Comparison of ENCODE assay signal across 15 mouse cellular contexts in the genomic region with DNA sequence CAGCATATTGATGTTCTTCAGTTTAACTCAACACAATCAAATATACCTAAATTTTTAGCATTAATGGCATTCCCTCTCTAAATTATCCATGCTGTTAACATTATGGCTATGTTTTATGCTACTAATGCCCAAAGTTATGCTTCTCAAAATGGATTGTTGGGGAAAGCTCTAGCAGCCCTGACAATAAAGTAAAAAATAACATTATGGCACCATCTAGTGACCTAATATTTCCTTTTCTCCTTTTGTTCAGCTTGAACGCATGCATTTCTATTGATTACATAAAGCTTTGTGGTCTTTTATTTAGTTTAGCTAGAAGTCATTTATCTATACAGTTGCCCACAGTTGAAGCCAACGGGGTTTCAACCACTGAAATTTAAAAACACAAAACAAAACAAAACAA.
DNase-seq lines count a peak whose midpoint lies in the region; ATAC-seq lines count a peak whose summit lies in the region.
"Had no signal": no experiment of that assay in that cellular context is flagged by ENCODE, and none has a peak within 500 bp of the region (broad histone marks: within the 10 kb centered on the region; RNA-seq: fewer than 3 reads in every experiment).

No protein-coding gene starts in this region.

- H3K9me3 ChIP-seq in hindbrain, embryonic 15.5 days = no peaks in the 10 kb centered on the region
- H3K9me3 ChIP-seq in hindbrain, embryonic 10.5 days = no peaks in the 10 kb centered on the region
- H3K9me3 ChIP-seq in midbrain, embryonic 14.5 days (ENCODE audit: control insufficient read depth, low read length) = no peaks in the 10 kb centered on the region
- no peaks in the 10 kb centered on the region for H3K9me3 ChIP-seq in midbrain, embryonic 16.5 days (replicated peaks; ENCODE audit: control insufficient read depth, low read length, poor library complexity, severe bottlenecking)
- no peaks in the 10 kb centered on the region; the same call in 1 of the 2 replicates for H3K9me3 ChIP-seq in forebrain, embryonic 16.5 days (ENCODE audit: control insufficient read depth, low read length)
- H3K9me3 ChIP-seq: heart, embryonic 12.5 days; liver, embryonic 15.5 days had no signal

- H3K4me3 ChIP-seq in hindbrain, embryonic 15.5 days = no peak overlapping the region
- no peak overlapping the region for H3K4me3 ChIP-seq in hindbrain, embryonic 10.5 days
- H3K4me3 ChIP-seq in midbrain, embryonic 14.5 days (replicated peaks; ENCODE audit: low read depth, low read length) = no peak overlapping the region
- H3K4me3 ChIP-seq in midbrain, embryonic 16.5 days (ENCODE audit: low read depth, low read length) = no peak overlapping the region
- H3K4me3 ChIP-seq in forebrain, embryonic 16.5 days (replicated peaks; ENCODE audit: low read length) = no peak overlapping the region
- H3K4me3 ChIP-seq: heart, embryonic 12.5 days; liver, embryonic 15.5 days had no signal

- no peak overlapping the region for H3K27ac ChIP-seq in hindbrain, embryonic 15.5 days (replicated peaks)
- no peak overlapping the region for H3K27ac ChIP-seq in hindbrain, embryonic 10.5 days
- H3K27ac ChIP-seq in midbrain, embryonic 14.5 days (replicated peaks; ENCODE audit: low read depth, low read length) = no peak overlapping the region
- no peak overlapping the region for H3K27ac ChIP-seq in midbrain, embryonic 16.5 days (ENCODE audit: low read length)
- H3K27ac ChIP-seq in forebrain, embryonic 16.5 days (ENCODE audit: low read length) = no peak overlapping the region
- H3K27ac ChIP-seq: liver, embryonic 15.5 days had no signal

- H3K27me3 ChIP-seq in hindbrain, embryonic 15.5 days = no peaks in the 10 kb centered on the region
- no peaks in the 10 kb centered on the region for H3K27me3 ChIP-seq in hindbrain, embryonic 10.5 days (ENCODE audit: insufficient read depth, poor library complexity, severe bottlenecking)
- no peaks in the 10 kb centered on the region for H3K27me3 ChIP-seq in midbrain, embryonic 14.5 days (ENCODE audit: control insufficient read depth, insufficient read depth, low read length)
- no peaks in the 10 kb centered on the region for H3K27me3 ChIP-seq in midbrain, embryonic 16.5 days (ENCODE audit: control insufficient read depth, insufficient read depth, low read depth, low read length)
- H3K27me3 ChIP-seq in forebrain, embryonic 16.5 days (replicated peaks; ENCODE audit: control insufficient read depth, insufficient read depth, low read length) = no peaks in the 10 kb centered on the region
- H3K27me3 ChIP-seq: heart, embryonic 12.5 days; liver, embryonic 15.5 days had no signal

- H3K36me3 ChIP-seq in hindbrain, embryonic 15.5 days = no peaks in the 10 kb centered on the region
- no peaks in the 10 kb centered on the region for H3K36me3 ChIP-seq in hindbrain, embryonic 10.5 days
- H3K36me3 ChIP-seq in midbrain, embryonic 14.5 days (ENCODE audit: control insufficient read depth, insufficient read depth, low read length) = no peaks in the 10 kb centered on the region
- H3K36me3 ChIP-seq in midbrain, embryonic 16.5 days (ENCODE audit: control insufficient read depth, insufficient read depth, low read length) = no peaks in the 10 kb centered on the region
- H3K36me3 ChIP-seq in forebrain, embryonic 16.5 days (ENCODE audit: control insufficient read depth, insufficient read depth) = no peaks in the 10 kb centered on the region
- H3K36me3 ChIP-seq: heart, embryonic 12.5 days; liver, embryonic 15.5 days had no signal

- DNase-seq in hindbrain, embryonic 10.5 days (ENCODE audit: low spot score) = no peak
- DNase-seq in midbrain, embryonic 14.5 days = peak; percentile 78
- no peak for DNase-seq in adrenal gland, postnatal 36 days
- DNase-seq in heart, postnatal 14 days = no peak
- DNase-seq: cerebellum, adult 11 months; cerebellum, postnatal 25 days; kidney, postnatal 14 days; lung, postnatal 4 days had no signal

- no peak overlapping the region for H3K4me2 ChIP-seq in hindbrain, embryonic 15.5 days
- no peak overlapping the region for H3K4me2 ChIP-seq in midbrain, embryonic 14.5 days (ENCODE audit: low read length)
- H3K4me2 ChIP-seq in midbrain, embryonic 16.5 days (ENCODE audit: low read length) = no peak overlapping the region
- H3K4me2 ChIP-seq in forebrain, embryonic 16.5 days (ENCODE audit: low read length) = no peak overlapping the region
- H3K4me2 ChIP-seq: heart, embryonic 12.5 days; liver, embryonic 15.5 days; midbrain, embryonic 11.5 days had no signal

- H3K4me1 ChIP-seq in hindbrain, embryonic 15.5 days (replicated peaks) = no peaks in the 10 kb centered on the region
- no peaks in the 10 kb centered on the region for H3K4me1 ChIP-seq in hindbrain, embryonic 10.5 days (replicated peaks)
- no peaks in the 10 kb centered on the region for H3K4me1 ChIP-seq in midbrain, embryonic 14.5 days (ENCODE audit: control insufficient read depth, insufficient read depth, low read length)
- no peaks in the 10 kb centered on the region for H3K4me1 ChIP-seq in midbrain, embryonic 16.5 days (ENCODE audit: control insufficient read depth, insufficient read depth, low read length)
- no peaks in the 10 kb centered on the region for H3K4me1 ChIP-seq in forebrain, embryonic 16.5 days (replicated peaks; ENCODE audit: control insufficient read depth, insufficient read depth, low read length)
- H3K4me1 ChIP-seq: heart, embryonic 12.5 days; liver, embryonic 15.5 days had no signal

- 0 out of 2 replicates have a peak, but pooled peaks have one; percentile 54 for ATAC-seq in hindbrain, embryonic 15.5 days (ENCODE audit: low FRiP score, low read depth)
- no peak for ATAC-seq in midbrain, embryonic 14.5 days (ENCODE audit: low FRiP score, low TSS enrichment)
- no peak for ATAC-seq in midbrain, embryonic 16.5 days
- peak; percentile 59; the same call in 1 of the 2 replicates for ATAC-seq in forebrain, embryonic 16.5 days
- ATAC-seq: intestine, postnatal 0 days had no signal

- WGBS in hindbrain, embryonic 15.5 days = 45% methylated on average over 2 of the region's 2 CpGs
- 75% methylated on average over 2 of the region's 2 CpGs for WGBS in hindbrain, embryonic 10.5 days
- 48% methylated on average over 2 of the region's 2 CpGs for WGBS in midbrain, embryonic 14.5 days
- 41% methylated on average over 2 of the region's 2 CpGs for WGBS in midbrain, embryonic 16.5 days
- 60% methylated on average over 2 of the region's 2 CpGs for WGBS in forebrain, embryonic 16.5 days

- intact Hi-C loops in heart, postnatal 14 days (cut with DNase I) = no loop called here

- no peak overlapping the region for H3K9ac ChIP-seq in hindbrain, embryonic 15.5 days
- no peak overlapping the region for H3K9ac ChIP-seq in midbrain, embryonic 14.5 days (replicated peaks; ENCODE audit: low read length)
- H3K9ac ChIP-seq in midbrain, embryonic 16.5 days (ENCODE audit: low read depth, low read length) = no peak overlapping the region
- H3K9ac ChIP-seq in forebrain, embryonic 16.5 days (replicated peaks; ENCODE audit: low read depth, low read length) = no peak overlapping the region
- H3K9ac ChIP-seq: heart, embryonic 12.5 days; liver, embryonic 15.5 days had no signal

Comparison
In these comparisons a context has a peak if more than half of its experiments do, and no peak if none do; other contexts are left out.
1. ATAC-seq: peak in hindbrain, embryonic 15.5 days (single experiment) and forebrain, embryonic 16.5 days (single experiment); none in midbrain, embryonic 14.5 days (single experiment) and midbrain, embryonic 16.5 days (single experiment).